Mouse (Mus musculus) thymus, adult 2 months (tissue): ENCODE measurements around the gene Gm17617.

ENCODE experiments used
- CTCF ChIP-seq: fragments of 200-500 bp; IDR thresholded peaks from 2 replicates; pipeline ENCODE4 v1.5.1; 2012; ENCODE audit warnings: mild to moderate bottlenecking, control low read depth, low read length, moderate library complexity, borderline replicate concordance; ENCODE audit not compliant: control insufficient read depth, poor library complexity, insufficient read depth; ENCODE audit errors: extremely low read depth
- POLR2A ChIP-seq: fragments of 200-500 bp; IDR thresholded peaks from 2 replicates; pipeline ENCODE4 v1.6.1; 2012; ENCODE audit warnings: mild to moderate bottlenecking, low read length, control low read depth, moderate library complexity; ENCODE audit not compliant: control insufficient read depth, poor library complexity, insufficient read depth; ENCODE audit errors: extremely low read depth

GRCm38 (mm10) chr13:55162365-55162764, 29.0 kb upstream of the Gm17617 start:
- TF ChIP-seq CTCF (no peak), POLR2A (no peak)
